Mouse (Mus musculus) lung, postnatal 25 days (tissue): ENCODE results near the gene Top2b.
A peak's percentile ranks its signal among the peaks of the same experiment; 100 is the strongest.

Experiments used
- DNase-seq: peaks from one replicate; pipeline ENCODE4 v3.0.0; 2022; ENCODE audit warnings: low spot score

Gene Top2b

GRCm38 (mm10) chr14:16364878-16365337 is at the start of gene Top2b:
TSS of gene Top2b (plus strand) at chr14:16365179.
- peak; percentile 98 for DNase-seq

GRCm38 (mm10) chr14:16316715-16317114 is 48.3 kb upstream of the Top2b start:
- no peak for DNase-seq

- DNase-seq: no peak
Observed at GRCm38 (mm10) chr14:16319818-16320217, 45.2 kb upstream of the Top2b start.

- DNase-seq: no peak
Observed at GRCm38 (mm10) chr14:16324394-16324793, 40.6 kb upstream of the Top2b start.

- DNase-seq: no peak
Observed at GRCm38 (mm10) chr14:16325208-16325607, 39.8 kb upstream of the Top2b start.

GRCm38 (mm10) chr14:16328531-16328930 is 36.4 kb upstream of the Top2b start:
- DNase-seq: no peak

GRCm38 (mm10) chr14:16328959-16329480 is 36.0 kb upstream of the Top2b start:
- no peak for DNase-seq

- DNase-seq: no peak
Observed at GRCm38 (mm10) chr14:16329756-16330155, 35.2 kb upstream of the Top2b start.

- no peak for DNase-seq
Observed at GRCm38 (mm10) chr14:16334260-16334659, 30.7 kb upstream of the Top2b start.

- no peak for DNase-seq
Observed at GRCm38 (mm10) chr14:16335835-16336417, 29.1 kb upstream of the Top2b start.

- DNase-seq: no peak
Observed at GRCm38 (mm10) chr14:16347505-16347904, 17.5 kb upstream of the Top2b start.

- DNase-seq: no peak
Observed at GRCm38 (mm10) chr14:16359704-16360103, 5.3 kb upstream of the Top2b start.

GRCm38 (mm10) chr14:16364161-16364831 is 683 bp upstream of the Top2b start:
- peak; percentile 46 for DNase-seq

GRCm38 (mm10) chr14:16365362-16366173 is 589 bp downstream of the Top2b start:
- peak; percentile 52 for DNase-seq

- DNase-seq: no peak
Observed at GRCm38 (mm10) chr14:16366174-16366889, 1.4 kb downstream of the Top2b start.

- DNase-seq: no peak
Observed at GRCm38 (mm10) chr14:16366986-16367385, 2.0 kb downstream of the Top2b start.

GRCm38 (mm10) chr14:16372761-16373160 is 7.8 kb downstream of the Top2b start:
- no peak for DNase-seq

- no peak for DNase-seq
Observed at GRCm38 (mm10) chr14:16373190-16373589, 8.2 kb downstream of the Top2b start.

- DNase-seq: peak; percentile 80
Observed at GRCm38 (mm10) chr14:16379917-16380570, 15.1 kb downstream of the Top2b start.

GRCm38 (mm10) chr14:16384783-16385182 is 19.8 kb downstream of the Top2b start:
- no peak for DNase-seq

- DNase-seq: no peak
Observed at GRCm38 (mm10) chr14:16405187-16405586, 40.2 kb downstream of the Top2b start.
